Mouse (Mus musculus) hematopoietic stem cell, adult 5-6 weeks (primary cell): ENCODE data around the gene Tec. TPM values are rescaled to one million over a fixed set of nuclear protein-coding genes. Genes with fewer than 3 reads are reported as not detected.
"Not testable (repeated sequence)": the region's sequence is repeated elsewhere in the genome, so short reads cannot be mapped to it uniquely, and the experiment has no call there.

Source experiments
- ATAC-seq, 2 experiments: fragments of 125-278 bp in 1 of 2; replicated peaks in 1 of 2; 2 replicates each; pipeline ENCODE4 v1.8.0; 2016 to 2017; ENCODE audit warnings: inconsistent platforms in 2 of 2, mild to moderate bottlenecking in 2 of 2, moderate number of reproducible peaks in 2 of 2, low read depth in 1 of 2, moderate TSS enrichment in 1 of 2; ENCODE audit not compliant: low FRiP score in 2 of 2, poor library complexity in 2 of 2, severe bottlenecking in 2 of 2, insufficient read depth in 1 of 2, low TSS enrichment in 1 of 2
- total RNA-seq: library from RNA; stranded (forward); fragments of 172-1452, 232-1000 nt; gene quantifications from 2 replicates; pipeline ENCODE4 v1.2.3, GENCODE M21; 2017

Tec gene
- total RNA-seq, 1 experiment from 2014 or later: 38.2 TPM

DNA sequence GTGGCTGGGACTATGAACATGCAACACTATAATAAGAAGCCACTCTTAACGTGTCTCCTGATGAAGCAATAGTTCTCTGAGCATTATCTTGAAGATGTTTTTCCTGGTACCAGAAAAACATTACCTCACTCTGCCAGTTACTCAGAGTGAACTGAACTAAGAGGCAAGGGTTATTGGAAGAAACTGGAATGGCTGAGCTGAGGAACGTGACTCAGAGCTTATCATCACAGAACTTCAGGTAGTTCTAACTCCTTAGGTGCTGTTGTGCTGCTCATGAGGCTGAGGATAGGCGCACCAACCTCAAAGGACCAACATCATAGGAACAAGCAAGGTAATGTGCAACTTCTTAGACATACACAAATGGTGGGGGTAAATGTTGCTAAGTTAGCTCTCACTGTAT is 28.6 kb downstream of the Tec start:
- no peak for ATAC-seq

DNA sequence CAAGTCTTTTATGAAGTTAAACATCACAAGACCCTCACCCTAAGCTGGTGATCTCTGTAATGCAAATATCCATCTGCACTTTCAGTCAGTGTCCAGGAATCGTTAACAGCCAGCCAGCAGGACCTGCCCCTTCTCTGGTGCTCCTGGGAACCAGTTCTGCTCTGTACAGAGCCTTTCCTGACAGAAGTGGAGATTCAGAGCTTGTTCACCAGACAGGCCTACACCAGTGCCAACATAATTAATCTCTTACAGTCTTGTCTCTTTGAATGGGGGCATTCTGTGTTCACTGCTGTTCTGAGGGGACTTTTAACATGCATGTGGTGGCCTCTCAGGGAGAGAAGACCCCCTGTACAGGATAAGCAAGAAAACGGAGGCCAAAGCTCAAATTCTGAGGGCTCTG is 29.3 kb downstream of the Tec start:
- ATAC-seq: no peak

DNA sequence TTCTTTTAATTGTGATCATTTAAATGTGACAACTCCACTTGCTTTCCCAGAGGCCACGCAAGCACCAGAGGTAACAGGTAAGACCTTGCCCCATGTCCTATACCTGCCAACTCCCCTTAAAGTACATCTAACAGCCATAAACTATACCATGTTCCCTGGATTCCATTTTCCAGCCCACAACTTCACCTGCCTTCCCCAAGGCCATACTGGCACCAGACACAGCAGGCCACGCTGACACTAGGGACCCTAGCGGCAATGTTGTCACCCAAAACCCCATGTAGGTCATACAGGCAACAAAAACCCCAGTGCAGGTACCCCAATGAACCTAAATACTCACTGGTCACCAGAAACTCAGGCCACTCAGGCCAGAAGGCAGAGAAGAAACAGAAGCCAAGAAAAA is 32.6 kb downstream of the Tec start:
- ATAC-seq: no peak

DNA sequence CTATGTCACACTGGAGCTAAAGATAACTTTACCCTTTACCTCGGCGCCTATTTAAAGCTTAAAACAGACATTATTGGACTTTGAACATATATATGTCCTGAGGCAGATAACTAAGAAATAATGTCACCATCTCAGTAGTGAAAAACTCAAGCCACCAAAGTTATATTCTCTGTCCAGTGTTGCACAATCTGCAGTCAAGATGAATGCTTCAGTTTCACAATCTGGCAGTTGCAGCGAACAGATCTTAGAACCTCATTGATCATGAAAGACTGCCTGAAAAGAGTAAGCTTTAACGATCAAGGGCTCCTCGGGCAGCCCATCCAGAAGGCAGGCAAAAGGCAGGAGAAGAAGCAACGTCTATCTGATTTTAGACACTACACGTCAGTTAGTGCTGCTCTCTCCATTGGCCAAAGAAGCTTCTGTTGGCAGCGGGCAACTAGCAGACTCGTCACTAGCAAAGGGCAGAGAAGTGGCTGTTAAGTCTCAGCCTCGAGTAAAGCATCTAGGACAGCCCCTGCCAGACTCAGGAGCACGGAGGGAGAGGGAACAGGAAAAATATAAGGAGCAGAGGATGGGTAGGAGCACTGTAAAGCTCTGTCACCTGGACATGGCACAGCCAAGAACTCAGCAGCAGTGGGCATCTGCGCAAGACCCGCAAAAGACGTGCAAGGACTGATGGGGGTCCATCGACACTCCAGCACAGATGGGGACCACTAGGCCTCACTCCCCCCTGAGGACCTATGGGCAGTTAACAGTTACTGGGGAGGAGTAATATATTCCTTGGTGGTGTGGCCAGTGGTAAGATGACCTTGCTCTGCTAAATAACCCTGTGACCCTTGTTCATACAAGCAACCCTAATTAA is 35.1 kb downstream of the Tec start:
- peak in 1 of 2 experiments; percentile 26; a peak in 1 of 4 replicates for ATAC-seq

DNA sequence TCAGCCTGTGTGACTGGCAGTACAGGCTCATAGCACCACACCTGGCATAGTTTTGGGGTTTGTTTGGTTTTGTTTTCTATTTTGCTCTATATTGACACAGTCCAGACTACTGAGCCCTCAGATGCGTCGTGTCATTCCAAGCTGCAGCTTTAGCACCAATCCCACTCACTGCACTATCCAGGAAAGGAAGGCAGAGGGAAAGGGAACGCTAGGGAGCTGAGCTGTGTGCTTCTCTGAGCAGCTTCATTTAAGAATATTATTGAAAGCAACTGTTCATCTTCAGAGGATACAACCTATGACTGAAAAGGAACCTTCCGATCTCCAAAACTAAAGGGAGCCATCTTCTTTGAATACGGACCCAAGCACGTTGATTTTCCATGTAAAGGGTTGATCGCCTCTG is 36.1 kb downstream of the Tec start:
- no peak for ATAC-seq

DNA sequence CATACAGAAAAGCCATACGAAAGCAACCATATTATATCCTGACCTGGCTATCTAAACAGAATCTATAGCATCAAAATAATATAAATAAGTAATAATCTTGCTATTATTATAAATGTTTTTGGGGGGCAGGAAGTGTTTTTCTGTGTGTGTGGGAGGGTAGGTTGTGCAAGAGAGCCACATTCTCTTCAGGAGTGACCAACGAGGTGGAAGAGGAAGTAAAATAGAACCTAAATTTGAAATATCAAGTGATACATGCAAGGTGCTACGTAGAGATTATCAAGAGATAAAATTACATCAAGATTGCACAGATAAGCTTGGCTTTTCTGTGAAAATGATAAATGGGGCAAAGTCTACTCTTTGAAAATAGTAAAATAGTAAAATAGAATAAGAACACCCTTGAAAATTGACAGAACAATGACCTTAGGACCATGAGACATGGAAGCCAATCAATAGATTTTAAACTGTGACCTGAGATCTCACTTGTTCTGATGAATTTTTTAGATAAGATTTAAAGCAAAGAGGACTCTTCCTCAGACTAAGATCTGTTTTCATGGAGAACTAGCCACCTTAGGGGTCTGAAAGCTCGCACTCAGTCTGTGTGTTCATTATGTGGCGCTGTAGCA is 37.2 kb downstream of the Tec start:
- peak in 1 of 2 experiments; percentile 22; a peak in 1 of 4 replicates for ATAC-seq

DNA sequence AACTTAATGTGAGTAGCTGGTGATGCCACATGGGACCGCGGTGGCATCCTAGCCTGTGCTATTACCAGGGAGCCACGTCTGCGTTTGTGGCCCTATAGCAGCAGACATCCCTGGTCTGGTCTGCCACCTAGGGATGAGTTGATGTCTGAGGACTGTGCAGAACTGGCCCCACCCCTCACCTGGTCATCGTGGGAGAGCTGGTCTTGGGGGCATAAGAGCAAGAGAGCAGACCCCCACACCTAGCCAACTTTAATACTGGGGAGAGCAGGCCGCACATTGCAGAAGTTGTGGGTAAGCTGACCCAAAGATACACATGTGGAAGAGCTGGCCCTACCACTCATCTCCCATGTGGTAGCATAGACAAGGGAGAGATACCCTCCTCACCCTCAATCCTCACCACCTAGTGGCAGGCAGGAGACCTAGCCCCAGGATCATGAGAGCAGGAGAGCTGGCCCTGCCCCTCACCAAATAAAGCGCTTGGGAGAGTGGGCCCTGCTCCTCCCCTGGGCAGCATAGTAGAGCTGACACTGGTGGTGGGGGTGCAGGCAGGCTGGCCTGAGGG is 38.7 kb downstream of the Tec start:
- peak in 1 of 2 experiments; percentile 13; a peak in 1 of 4 replicates for ATAC-seq

DNA sequence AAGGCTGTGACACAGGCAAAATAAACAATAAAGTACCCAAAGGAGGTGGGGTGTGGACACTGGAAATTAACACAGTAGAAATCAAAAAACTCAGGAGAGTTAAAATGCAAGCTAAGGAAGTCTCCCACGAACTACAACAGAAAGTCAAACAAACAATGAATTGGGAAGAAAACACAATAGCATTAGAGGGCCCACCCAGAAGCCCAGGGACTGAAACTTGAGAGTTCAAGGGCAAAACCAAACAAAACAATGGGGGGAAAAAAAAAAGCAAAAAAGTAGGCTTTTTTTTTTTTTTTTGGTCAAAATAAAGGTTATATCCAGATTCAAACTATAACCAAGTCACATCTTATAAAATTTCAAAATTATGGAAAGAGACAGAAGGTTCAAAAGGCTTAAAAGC is 39.9 kb downstream of the Tec start:
- ATAC-seq: no peak

DNA sequence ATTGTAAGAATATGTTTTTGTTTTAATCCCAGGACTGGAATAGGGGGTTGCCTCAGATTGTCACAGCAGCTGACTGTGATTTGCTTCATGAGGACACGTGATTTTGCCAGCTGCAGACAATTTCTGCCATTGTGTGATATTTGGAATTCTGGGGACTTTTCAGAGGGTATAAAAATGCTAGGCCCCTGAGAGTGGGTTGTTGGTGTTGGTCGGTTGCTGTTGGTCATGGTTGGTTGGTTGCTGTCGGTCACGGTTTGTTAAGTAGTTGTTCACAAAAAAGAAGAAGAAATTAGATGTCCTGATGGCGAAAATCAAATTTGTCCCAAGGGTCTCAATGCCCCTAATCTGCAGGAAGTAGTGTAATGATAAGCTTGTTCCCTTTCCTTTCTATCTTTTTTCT is 40.8 kb downstream of the Tec start:
- no peak for ATAC-seq

DNA sequence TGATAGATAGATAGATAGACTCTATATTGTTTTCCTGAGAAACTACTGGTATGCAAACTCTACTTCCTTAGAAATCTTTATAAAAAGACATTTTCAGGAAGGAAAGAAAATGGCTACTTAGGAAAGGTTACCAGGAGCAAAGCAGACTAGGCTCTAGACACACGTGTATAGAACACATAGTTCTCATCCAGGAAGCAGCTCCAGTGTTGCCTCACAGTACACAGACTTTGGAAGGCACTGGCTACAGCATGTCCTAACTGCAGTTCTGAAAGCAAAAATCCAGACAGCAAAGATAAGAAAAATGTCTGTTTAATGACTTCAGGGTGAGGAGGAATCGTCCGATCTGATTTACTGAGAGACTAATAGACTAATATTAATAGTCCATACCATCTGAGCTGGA is 41.8 kb downstream of the Tec start:
- no peak for ATAC-seq

DNA sequence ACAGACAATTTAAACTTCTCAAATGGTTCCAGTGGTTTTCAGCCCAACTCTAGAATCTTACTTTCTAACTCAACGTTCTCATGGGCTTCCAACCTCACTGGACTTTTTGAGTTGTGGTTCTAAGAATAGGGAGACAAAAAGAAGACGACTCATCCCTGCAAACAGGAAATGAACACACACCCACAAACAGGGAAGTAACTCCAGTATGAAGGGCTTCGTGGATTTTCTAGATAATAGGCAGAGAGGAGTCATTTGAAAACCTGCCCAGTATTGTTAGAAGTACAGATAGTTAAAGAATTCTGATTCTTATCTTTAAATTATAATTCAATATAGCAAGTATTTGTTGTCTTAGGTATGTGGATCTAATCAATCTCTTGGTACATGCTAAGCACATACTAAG is 47.6 kb downstream of the Tec start:
- ATAC-seq: peak in 1 of 2 experiments; percentile 15; a peak in 1 of 4 replicates

DNA sequence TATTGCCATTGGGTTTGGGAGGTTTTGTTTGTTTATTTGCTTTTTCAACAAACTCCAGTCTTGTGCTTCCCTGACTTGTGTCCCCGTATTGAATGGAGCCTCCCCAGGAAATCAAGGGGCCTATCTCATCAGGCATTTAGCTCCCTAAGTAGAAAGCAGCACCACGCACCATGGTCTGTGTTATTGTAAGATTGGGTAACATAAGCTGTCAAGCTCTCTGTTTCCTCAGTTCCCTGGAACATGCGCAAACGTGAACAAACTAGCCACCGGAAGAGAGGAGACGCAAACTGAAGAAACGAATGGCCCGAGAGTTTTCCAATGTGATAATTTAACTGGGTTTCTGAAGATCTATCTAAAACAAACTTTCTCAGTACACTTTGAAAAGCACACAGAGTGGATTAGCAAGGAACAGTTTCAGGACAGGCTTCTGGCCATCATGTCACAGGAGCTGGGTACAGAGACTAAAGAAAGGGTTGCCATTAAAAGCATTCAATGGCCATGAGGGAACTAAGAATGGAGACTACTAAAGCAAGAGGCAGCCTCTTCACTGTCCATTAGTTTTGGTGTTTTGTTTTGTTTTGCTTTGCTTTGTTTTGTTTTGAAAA is 48.1 kb downstream of the Tec start:
- ATAC-seq: peak in 1 of 2 experiments; percentile 25; a peak in 1 of 4 replicates

DNA sequence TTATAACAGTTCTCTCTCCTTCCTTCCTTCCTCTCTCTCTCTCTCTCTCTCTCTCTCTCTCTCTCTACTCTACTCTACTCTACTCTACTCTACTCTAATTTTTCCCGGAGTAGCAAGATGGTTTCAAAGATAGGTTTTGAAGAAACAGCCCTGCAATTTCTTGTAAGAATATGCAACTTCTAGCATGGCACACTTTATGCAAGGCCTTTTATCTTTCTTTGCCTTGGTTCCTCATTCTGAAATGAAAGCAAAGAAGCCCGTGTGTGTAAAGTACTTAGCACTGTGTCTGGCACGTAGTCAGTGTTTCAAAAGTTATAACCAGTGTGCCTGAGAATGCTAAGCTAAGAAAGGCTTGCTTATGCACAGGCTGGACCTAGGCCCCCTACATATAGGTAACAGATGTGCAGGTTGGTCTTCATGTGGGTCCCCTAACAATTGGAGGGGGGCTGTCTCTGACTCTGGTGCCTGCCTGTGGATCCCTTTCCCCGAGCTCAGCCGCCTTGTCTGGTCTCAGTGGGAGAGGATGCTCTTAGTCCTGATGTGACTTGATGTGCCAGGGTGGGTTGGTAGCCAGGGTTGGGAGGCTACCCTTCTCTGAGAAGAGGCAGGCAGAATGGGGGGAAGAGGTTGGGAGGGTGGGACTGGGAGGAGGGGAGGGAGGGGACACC is 49.6 kb downstream of the Tec start:
- peak; percentile 22 to 39; a peak in 2 of 4 replicates for ATAC-seq

DNA sequence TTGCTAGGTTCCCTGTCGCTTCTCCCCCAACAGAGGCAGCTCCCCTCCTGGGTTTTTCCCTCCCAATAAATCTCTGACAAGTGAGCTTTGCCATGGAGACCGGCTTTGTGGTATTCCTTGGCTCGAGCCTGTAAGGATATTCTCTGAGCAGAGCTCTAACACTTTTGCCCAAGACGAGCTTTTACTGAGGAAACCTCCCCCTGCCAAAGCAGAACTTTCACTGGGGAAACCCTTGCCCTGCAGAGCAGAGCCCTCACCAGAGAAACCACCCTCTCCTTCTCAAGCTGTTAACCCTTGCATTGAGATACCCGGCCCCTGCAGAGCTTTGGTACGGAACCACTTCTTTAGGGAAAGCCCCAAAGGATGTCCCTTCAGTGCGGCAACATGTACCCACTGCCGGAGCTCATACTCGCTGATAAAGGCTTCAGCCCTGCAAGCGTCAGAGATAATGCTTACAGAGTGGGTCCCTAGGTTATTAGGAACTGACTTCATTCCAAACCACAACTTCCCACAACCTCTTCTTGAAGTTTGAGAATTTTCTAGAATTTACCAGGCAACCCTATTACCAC is 50.7 kb downstream of the Tec start:
- ATAC-seq: peak; percentile 76 to 81

DNA sequence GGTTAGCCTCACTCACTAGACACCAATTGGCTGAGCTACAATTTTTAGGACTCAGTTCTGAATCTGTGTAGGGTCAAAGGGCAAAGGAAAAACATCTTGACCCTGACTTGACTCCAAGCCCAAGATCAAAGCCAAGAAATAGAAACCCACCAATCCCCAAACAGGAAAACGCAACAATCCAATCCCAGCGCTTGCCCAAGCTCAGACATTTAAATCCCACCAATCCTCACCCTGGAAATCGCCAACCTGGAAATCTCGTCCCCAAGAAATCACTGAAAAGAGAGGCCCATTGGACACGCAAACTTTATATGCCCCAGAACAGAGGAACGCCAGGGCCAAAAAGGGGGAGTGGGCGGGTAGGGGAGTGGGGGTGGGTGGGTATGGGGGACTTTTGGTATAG is 51.3 kb downstream of the Tec start:
- ATAC-seq: not testable (repeated sequence)

DNA sequence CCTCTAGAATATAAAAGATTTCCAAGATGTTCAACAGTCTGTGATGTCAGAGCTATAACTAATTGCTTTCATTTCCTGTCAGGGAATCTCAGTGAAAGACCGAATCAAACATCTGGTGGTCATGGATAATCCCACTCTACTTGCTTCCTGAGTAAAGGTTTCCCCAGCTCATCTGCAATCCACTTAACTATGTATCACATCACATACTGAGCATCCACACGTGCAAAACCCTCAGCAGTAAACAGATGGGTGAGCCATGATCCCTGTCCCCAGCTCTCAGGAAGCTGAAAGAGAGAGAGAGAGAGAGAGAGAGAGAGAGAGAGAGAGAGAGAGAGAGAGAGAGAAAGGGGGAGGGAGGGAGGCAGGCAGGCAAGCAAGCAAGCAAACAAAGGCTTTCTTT is 51.8 kb downstream of the Tec start:
- no peak for ATAC-seq

DNA sequence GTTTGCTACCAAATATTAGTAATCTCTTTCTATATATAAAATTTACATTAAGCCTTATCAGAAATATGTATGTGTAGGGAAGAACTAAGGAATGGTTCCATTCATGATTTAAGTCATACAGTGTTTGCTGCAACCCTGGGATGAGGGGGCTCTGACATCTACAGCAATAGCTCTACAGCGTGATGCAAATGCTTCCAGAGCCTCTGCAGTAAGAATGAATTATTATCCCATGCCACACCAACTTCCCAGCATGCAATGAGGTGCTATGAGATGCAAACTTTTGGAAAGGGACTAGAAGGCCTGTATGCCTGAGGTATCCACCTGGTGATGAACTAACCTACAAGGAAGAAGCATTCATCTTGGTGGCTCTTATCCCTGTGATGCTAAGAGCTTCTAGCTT is 52.2 kb downstream of the Tec start:
- ATAC-seq: no peak
